Mouse (Mus musculus) small intestine, adult 2 months (tissue): ENCODE results near the gene Setd6.

Experiments
- CTCF ChIP-seq: fragments of 200-500 bp; IDR thresholded peaks from 2 replicates; pipeline ENCODE4 v1.5.1; 2012; ENCODE audit warnings: low read depth, mild to moderate bottlenecking, control low read depth, inconsistent platforms, low read length, moderate library complexity, mixed read lengths; ENCODE audit not compliant: insufficient replicate concordance, insufficient read length; ENCODE audit errors: extremely low read depth
- POLR2A ChIP-seq: fragments of 200-500 bp; IDR thresholded peaks from 2 replicates; pipeline ENCODE4 v1.6.1; 2012; ENCODE audit warnings: low read depth, mild to moderate bottlenecking, control low read depth, inconsistent platforms, low read length, moderate library complexity

GRCm38 (mm10) chr8:95748028-95748427, 32.3 kb downstream of the Setd6 start:
- TF ChIP-seq CTCF (no peak), POLR2A (no peak)
